Mouse (Mus musculus) lung, embryonic 14.5 days (tissue): ENCODE results near the gene Gpr21. TPM values are rescaled to one million over a fixed set of nuclear protein-coding genes. Genes with fewer than 3 reads are reported as not detected.
"Not testable (repeated sequence)": the region's sequence is repeated elsewhere in the genome, so short reads cannot be mapped to it uniquely, and the experiment has no call there.

Experiments used
- ATAC-seq: fragments of 200-750 bp; cut with Nextera tagmentation; 2 replicates; pipeline ENCODE4 v1.8.0; 2017; ENCODE audit warnings: mild to moderate bottlenecking, moderate TSS enrichment, moderate library complexity; ENCODE audit not compliant: insufficient read depth
- DNase-seq: peaks from one replicate; pipeline ENCODE4 v3.0.0-alpha.2; 2015
- H3K27ac ChIP-seq: fragments of 300-500 bp; sonication (generic); 2 replicates; pipeline ENCODE4 v1.5.1; 2014; ENCODE audit warnings: low read depth, mild to moderate bottlenecking, moderate library complexity
- H3K27me3 ChIP-seq: fragments of 300-500 bp; sonication (generic); 2 replicates; pipeline ENCODE4 v1.6.1; 2014; ENCODE audit warnings: low read length, control low read depth; ENCODE audit not compliant: insufficient read depth
- H3K36me3 ChIP-seq: fragments of 300-500 bp; sonication (generic); 2 replicates; pipeline ENCODE4 v1.6.1; 2014; ENCODE audit warnings: control low read depth; ENCODE audit not compliant: insufficient read depth
- H3K4me1 ChIP-seq: fragments of 300-500 bp; sonication (generic); 2 replicates; pipeline ENCODE4 v1.6.1; 2014; ENCODE audit warnings: antibody characterized with exemption, control low read depth; ENCODE audit not compliant: insufficient read depth
- H3K4me2 ChIP-seq: fragments of 300-500 bp; sonication (generic); 2 replicates; pipeline ENCODE4 v1.6.1; 2014; ENCODE audit warnings: mild to moderate bottlenecking
- H3K4me3 ChIP-seq: fragments of 300-500 bp; sonication (generic); 2 replicates; pipeline ENCODE4 v1.5.1; 2014; ENCODE audit warnings: low read depth, low read length
- H3K9ac ChIP-seq: fragments of 300-500 bp; sonication (generic); 2 replicates; pipeline ENCODE4 v1.6.1; 2014
- H3K9me3 ChIP-seq: fragments of 300-500 bp; sonication (generic); 2 replicates; pipeline ENCODE4 v1.6.1; 2016; ENCODE audit warnings: low read depth, low read length, control low read depth
- CTCF ChIP-seq: IDR thresholded peaks from 2 replicates; pipeline ENCODE4 v1.5.1; 2016; ENCODE audit warnings: antibody characterized with exemption, low read depth
- WGBS: fragments of 180-500 bp; shearing (Covaris S2); extraction: QIAGEN DNeasy Blood & Tissue Kit; methylation state at CpG from one replicate; pipeline ENCODE4 v1.1.7; 2014; 5-methylcytosine and 5-hydroxymethylcytosine counted together
- polyA plus RNA-seq: library from polyadenylated mRNA; unstranded; fragments of >200 nt; fragmentation: Nextera tagmentation; extraction: Ambion mirVana; gene quantifications from 2 replicates; pipeline ENCODE4 v1.2.1, GENCODE M21; 2014

Gene Gpr21
- 2.5 and 2.9 TPM in 2 replicates for polyA plus RNA-seq

GRCm38 (mm10) chr2:37516030-37516710 lies at the start of gene Gpr21:
TSS of gene Gpr21 (plus strand) at chr2:37516332.
- ATAC-seq = peak; percentile 82
- TF ChIP-seq CTCF = no peak
- Histone ChIP-seq H3K27ac (no peak within 1 kb of the TSS), H3K9ac (no peak within 1 kb of the TSS; the same call in 1 of the 2 replicates), H3K27me3 (no peaks in the 10 kb centered on the region), H3K9me3 (no peaks in the 10 kb centered on the region), H3K4me3 (peak within 1 kb of the TSS; percentile 4), H3K4me2 (peak within 1 kb of the TSS; percentile 47), H3K36me3 (peaks cover 34% of the 10 kb centered on the region), H3K4me1 (peaks cover 3% of the 10 kb centered on the region; the same call in 1 of the 2 replicates)
- 34% methylated on average over 11 of the region's 11 CpGs for WGBS
- DNase-seq = peak; percentile 42

GRCm38 (mm10) chr2:37479559-37479958 lies 36.6 kb upstream of the Gpr21 start:
- ATAC-seq = no peak
- no peak overlapping the region for H3K27ac ChIP-seq
- H3K4me3 ChIP-seq = no peak overlapping the region
- DNase-seq = no peak
- TF ChIP-seq CTCF = no peak
- no peaks in the 10 kb centered on the region for H3K4me1 ChIP-seq
- no peak overlapping the region for H3K4me2 ChIP-seq
- H3K36me3 ChIP-seq = peaks cover 54% of the 10 kb centered on the region
- H3K9me3 ChIP-seq = no peaks in the 10 kb centered on the region
- H3K27me3 ChIP-seq = no peaks in the 10 kb centered on the region
- no peak overlapping the region for H3K9ac ChIP-seq

- peaks cover 55% of the 10 kb centered on the region for H3K36me3 ChIP-seq
- H3K27me3 ChIP-seq = no peaks in the 10 kb centered on the region
- H3K4me3 ChIP-seq = no peak overlapping the region
- H3K9ac ChIP-seq = no peak overlapping the region
- DNase-seq (no peak), ATAC-seq (no peak)
- no peak for TF ChIP-seq CTCF
- H3K4me2 ChIP-seq = no peak overlapping the region
- no peaks in the 10 kb centered on the region for H3K9me3 ChIP-seq
- no peak overlapping the region for H3K27ac ChIP-seq
- 87% methylated on average over 2 of the region's 2 CpGs for WGBS
- no peaks in the 10 kb centered on the region for H3K4me1 ChIP-seq
Observed at GRCm38 (mm10) chr2:37480039-37480438, 36.1 kb upstream of the Gpr21 start.

- 91% methylated on average over 2 of the region's 2 CpGs for WGBS
Observed at GRCm38 (mm10) chr2:37484165-37484564, 32.0 kb upstream of the Gpr21 start.

GRCm38 (mm10) chr2:37485370-37485769 lies 30.8 kb upstream of the Gpr21 start:
- no peak for ATAC-seq
- no peaks in the 10 kb centered on the region for H3K4me1 ChIP-seq
- no peak overlapping the region for H3K9ac ChIP-seq
- no peaks in the 10 kb centered on the region for H3K27me3 ChIP-seq
- H3K4me2 ChIP-seq = no peak overlapping the region
- no peaks in the 10 kb centered on the region for H3K9me3 ChIP-seq
- peak; percentile 58; the same call in 1 of the 2 replicates for TF ChIP-seq CTCF
- 85% methylated on average over 1 of the region's 1 CpGs for WGBS
- DNase-seq = peak; percentile 87
- no peak overlapping the region for H3K27ac ChIP-seq
- H3K4me3 ChIP-seq = no peak overlapping the region
- peaks cover 60% of the 10 kb centered on the region for H3K36me3 ChIP-seq

More at GRCm38 (mm10) chr2:37484165-37484564, 32.0 kb upstream of the Gpr21 start:
- Histone ChIP-seq H3K9ac (no peak overlapping the region), H3K27me3 (no peaks in the 10 kb centered on the region), H3K4me3 (no peak overlapping the region), H3K4me1 (no peaks in the 10 kb centered on the region), H3K27ac (no peak overlapping the region), H3K9me3 (no peaks in the 10 kb centered on the region), H3K36me3 (peaks cover 53% of the 10 kb centered on the region), H3K4me2 (no peak overlapping the region)
- DNase-seq (no peak), ATAC-seq (no peak)
- no peak for TF ChIP-seq CTCF

GRCm38 (mm10) chr2:37486408-37486807 lies 29.7 kb upstream of the Gpr21 start:
- Histone ChIP-seq H3K36me3 (peaks cover 59% of the 10 kb centered on the region), H3K9me3 (no peaks in the 10 kb centered on the region), H3K9ac (no peak overlapping the region), H3K27me3 (no peaks in the 10 kb centered on the region), H3K4me2 (no peak overlapping the region), H3K4me3 (no peak overlapping the region), H3K4me1 (no peaks in the 10 kb centered on the region), H3K27ac (no peak overlapping the region)
- no peak for ATAC-seq
- no peak for TF ChIP-seq CTCF
- DNase-seq = no peak

- Histone ChIP-seq H3K9me3 (no peaks in the 10 kb centered on the region), H3K4me2 (no peak overlapping the region), H3K4me1 (no peaks in the 10 kb centered on the region), H3K4me3 (no peak overlapping the region), H3K9ac (no peak overlapping the region), H3K36me3 (peaks cover 69% of the 10 kb centered on the region), H3K27me3 (no peaks in the 10 kb centered on the region), H3K27ac (no peak overlapping the region)
- DNase-seq = no peak
- WGBS = 90% methylated on average over 2 of the region's 2 CpGs
- ATAC-seq = no peak
- no peak for TF ChIP-seq CTCF
Observed at GRCm38 (mm10) chr2:37488956-37489355, 27.2 kb upstream of the Gpr21 start.

- 95% methylated on average over 4 of the region's 4 CpGs for WGBS
- H3K36me3 ChIP-seq = peaks cover 47% of the 10 kb centered on the region
Observed at GRCm38 (mm10) chr2:37497321-37497720, 18.8 kb upstream of the Gpr21 start.

GRCm38 (mm10) chr2:37505856-37506255 lies 10.3 kb upstream of the Gpr21 start:
- not testable (repeated sequence) for H3K9ac ChIP-seq, H3K27me3 ChIP-seq, H3K9me3 ChIP-seq, H3K4me3 ChIP-seq, H3K4me1 ChIP-seq, H3K4me2 ChIP-seq, DNase-seq, ATAC-seq, H3K27ac ChIP-seq
- 87% methylated on average over 2 of the region's 2 CpGs for WGBS
- peaks cover 37% of the 10 kb centered on the region for H3K36me3 ChIP-seq

More at GRCm38 (mm10) chr2:37497321-37497720, 18.8 kb upstream of the Gpr21 start:
- ATAC-seq (no peak), DNase-seq (no peak)
- H3K9ac ChIP-seq = no peak overlapping the region
- no peaks in the 10 kb centered on the region for H3K4me1 ChIP-seq
- no peak for TF ChIP-seq CTCF
- no peaks in the 10 kb centered on the region for H3K9me3 ChIP-seq
- H3K4me2 ChIP-seq = no peak overlapping the region
- H3K4me3 ChIP-seq = no peak overlapping the region
- no peaks in the 10 kb centered on the region for H3K27me3 ChIP-seq
- H3K27ac ChIP-seq = no peak overlapping the region
